Mouse (Mus musculus) frontal cortex, postnatal 25 days (tissue): ENCODE measurements around the gene Gm17720.

Experiments used
- DNase-seq, 2 experiments: peaks; one replicate each; pipeline ENCODE4 v3.0.0; 2022; ENCODE audit warnings: low spot score in 2 of 2

The Gm17720 gene

DNA sequence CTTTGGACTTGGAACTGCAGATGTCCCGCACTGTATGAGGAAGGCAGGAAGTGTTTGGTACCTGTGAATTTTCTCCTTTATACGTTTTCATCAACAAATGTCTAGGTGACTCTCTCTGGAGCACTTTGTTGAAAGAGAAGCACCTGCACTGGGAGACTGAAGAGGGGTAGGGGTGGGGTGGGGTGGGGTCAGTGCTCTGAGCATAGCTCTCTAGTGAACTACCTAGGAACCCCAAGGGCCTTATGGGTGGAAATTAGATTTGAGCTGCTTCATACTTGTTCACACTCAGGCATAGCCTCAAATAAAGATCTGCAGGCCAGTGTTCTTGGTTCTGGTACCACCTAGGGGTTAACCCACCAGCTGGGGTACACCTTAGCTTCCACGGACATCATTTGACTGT, at the start of gene Gm17720:
Gm17720 (minus strand) TSS at position 101 of the 400 bp plus-strand sequence.
- no peak for DNase-seq

DNA sequence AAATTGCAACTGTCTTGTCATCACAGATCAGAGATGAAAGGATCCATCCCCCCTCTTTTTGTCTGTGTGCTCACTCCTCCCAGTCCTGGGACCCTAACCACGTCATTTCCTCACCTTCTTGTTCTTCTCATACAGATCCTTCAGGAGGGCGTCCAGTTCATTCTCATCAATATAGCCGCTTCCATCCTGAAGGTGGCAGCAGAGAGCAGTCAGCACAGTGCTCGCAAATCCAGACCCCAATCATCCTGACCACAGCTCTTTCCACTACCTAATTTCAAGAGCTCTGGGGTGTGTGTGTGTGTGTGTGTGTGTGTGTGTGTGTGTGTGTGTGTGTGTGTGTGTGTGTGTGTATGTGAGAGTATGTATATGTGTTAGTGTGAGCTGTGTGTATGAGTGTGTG, 43.0 kb upstream of the Gm17720 start:
- peak; percentile 10 to 26 for DNase-seq

DNA sequence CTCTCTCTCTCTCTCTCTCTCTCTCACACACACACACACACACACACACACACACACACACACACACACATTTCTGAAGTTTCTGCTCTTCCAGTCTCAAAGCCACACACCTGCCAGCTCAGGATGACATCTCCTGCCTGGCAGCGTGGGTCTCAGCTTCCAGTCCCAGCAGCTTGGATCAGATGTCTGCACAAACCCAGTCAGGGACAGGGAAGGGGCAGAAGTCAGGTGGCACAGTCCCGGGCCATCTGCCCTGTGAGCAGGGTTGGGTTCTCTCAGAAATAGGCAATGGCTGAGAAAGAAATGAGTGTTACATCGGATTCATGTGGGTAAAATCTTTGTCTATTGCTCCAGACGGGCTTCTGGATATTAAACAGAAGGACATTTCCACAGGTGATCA, 38.2 kb upstream of the Gm17720 start:
- DNase-seq, result no peak

DNA sequence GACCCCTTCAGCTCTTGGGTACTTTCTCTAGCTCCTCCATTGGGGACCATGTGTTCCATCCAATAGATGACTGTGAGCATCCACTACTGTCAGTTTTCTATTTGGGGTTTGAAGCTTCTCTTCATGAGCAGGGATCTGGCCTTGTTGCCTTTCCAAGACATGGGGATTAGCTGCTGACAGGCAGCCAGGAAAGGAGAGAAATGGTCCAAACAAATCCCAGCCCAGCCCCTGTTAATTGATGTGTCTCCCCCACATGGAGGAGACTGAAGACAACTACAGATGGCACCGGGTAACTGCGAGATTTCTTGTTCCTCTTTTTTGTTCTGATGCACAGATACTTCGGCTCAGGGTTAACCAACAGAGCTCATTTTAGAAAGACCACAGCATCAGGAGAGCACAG, 37.6 kb upstream of the Gm17720 start:
- no peak for DNase-seq

DNA sequence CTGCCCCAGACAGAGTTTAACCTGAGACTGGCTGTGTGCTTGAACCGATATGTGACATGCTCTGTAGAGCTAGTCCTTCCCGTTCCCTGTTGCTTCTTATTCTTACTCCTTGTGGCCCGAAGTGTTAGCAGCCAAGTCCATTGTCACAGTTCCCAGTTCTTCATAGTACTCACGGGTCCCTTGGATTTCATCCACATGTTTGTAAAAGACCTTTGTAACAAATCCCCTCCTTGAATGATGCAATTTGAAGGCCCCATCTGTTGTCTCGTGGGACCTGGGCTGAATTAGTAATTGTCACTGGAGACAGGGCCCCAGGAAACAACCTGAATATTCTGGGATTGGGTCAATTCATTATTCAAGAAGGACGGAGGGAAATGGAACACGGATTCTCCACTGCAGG, 33.0 kb upstream of the Gm17720 start:
- DNase-seq, result no peak

DNA sequence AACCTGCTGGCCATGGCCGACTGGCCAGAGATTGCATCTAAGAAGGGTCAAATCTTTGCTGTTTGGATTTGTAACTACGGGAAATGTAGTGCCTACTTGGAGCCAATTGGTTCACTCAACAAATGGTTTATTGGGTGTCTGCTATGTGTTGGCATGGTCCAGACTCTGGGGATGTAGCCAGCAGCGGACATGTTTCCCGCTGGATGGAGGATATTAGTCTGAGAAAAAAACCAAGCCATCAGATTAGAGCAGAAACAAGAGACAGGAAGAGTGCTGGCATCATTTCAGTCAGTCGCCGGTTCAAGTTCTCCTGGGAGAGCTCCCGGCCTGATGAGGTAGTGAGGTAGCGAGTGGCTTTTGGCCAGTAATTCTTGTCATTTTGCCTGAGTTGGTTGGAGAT, 31.7 kb upstream of the Gm17720 start:
- no peak for DNase-seq

DNA sequence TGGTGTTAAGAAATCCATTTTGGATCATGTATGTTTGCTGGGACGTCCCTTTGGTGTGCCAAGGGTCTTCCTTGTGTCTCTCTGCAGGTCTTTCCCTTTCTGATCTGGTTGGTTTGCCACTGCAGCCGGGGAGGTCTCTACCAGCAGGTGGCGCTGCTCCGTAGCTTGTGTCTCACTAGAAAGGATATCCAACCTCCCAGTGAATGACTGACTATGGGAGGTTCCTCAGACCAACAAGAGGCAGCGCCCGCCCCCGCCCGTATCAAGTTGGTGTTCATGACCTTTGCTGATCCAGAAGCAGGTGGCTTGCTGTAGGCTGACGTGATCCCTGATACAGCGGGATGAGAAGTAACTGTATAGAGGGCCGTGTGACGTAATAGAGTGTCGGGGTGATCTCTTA, 28.0 kb upstream of the Gm17720 start:
- peak; percentile 72 to 84 for DNase-seq

DNA sequence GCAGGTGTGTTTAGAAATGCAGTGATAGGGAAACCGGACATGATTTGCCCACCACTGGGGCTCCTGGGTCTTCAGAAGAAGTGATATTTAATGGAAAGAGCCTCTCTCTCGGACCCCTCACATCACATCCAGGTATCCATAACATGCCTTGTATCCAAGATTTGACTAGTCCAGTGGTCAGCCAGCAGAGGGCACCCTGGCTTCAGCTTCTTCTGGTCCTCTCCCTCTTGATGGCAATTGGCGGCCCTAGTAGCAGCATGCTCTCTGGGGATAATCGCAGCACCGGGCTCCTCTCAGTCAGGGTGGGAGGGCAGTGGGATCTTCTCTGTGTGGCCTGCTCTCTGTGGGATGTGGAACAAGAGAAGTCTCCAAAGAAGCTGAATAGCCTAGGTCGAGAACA, 17.2 kb upstream of the Gm17720 start:
- DNase-seq, result peak in 1 of 2 experiments; percentile 13

DNA sequence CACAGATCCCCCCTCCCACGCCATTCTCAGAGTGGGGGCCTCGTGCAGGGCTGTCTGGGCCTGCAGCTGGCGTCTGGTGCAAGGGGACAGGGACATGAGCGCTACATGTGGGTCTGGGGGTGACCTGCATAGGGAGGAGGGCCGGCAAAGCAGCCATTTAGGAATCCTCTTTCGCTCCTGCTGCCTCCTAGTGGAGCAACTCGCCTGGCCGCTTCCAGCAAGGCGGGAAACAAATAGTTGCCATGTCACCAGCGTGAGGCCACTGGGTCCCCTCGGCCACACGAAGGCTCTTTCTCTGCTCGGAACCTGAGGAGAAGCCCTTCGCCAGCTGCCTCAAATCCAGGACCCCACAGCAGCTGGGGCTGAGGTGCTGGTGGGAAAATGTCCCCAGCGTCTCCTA, 877 bp downstream of the Gm17720 start:
- DNase-seq, result no peak

DNA sequence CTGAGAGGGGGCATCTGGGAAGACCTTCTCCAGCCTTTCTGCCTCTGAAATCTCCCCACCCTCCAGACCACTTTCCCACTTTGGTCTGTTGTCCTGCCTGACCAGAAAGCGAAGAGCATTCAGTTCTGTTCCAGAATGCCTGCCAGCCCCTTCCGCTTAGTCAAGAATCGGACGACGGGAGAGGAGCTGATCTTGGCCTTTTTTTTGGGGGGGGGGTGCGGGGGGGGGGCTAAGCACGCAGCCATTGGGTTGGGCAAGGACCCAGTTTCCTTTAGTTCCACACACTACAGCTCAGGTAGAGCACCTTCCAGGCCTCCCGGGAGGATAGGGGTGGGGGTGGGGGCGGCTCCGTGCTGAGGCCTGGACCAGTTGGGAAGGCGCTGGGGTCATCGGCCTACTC, 1.6 kb downstream of the Gm17720 start, which contains the start of gene Gm21964:
Gm21964 (plus strand) TSS at position 301 of the 400 bp plus-strand sequence.
- no peak for DNase-seq

DNA sequence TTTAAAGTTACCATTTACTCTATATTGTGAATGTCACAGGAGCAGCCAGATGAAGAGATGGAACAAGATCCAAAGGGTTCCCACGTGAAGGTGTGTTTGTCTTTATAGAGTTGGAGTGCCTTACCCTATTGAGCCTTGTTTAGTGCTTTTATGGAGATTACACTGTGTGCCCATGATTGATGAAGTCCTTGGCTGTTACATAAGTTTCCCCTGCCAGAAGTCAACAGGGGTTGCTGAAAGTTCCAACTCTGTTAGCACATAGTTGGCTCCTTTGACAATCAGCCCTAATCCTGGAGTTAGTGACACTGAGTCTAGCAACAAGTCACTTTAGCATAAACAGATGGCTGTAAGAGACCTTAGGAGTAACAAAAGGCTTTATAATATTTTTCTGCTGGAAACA, 10.7 kb downstream of the Gm17720 start:
- DNase-seq, result no peak

DNA sequence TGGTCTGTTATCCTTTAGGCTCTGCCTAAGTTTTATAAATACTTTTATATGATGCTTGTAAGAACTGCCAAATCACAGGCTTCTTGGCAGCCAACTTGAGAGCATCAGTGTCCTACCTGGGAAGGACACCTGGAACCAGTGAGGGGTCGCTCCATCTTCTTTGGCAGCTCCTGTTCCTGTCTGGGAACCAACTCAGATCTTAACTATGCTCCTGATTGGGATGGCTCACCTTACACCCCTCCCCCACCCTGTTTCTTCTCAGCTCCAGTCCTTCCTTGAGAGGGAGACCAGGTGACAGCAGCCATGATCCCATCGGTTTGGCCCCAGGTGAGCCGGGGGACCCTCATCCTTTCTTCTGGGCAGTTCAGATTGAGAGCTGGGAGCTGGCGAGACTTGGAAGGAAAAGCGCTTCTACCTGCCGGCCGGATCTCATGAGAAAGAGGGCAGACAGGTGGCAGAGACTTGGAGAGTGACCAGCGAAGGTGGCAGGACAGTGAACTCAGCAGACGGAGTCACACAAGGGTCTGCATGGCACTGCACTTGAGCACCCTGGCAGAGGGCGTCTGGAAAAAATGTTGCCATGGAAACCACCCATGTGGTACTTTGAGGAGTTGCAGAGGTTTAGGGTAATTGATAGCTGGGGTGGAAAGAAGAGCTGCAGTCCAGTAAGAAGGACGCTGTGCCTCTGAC, 20.0 kb downstream of the Gm17720 start:
- no peak for DNase-seq

DNA sequence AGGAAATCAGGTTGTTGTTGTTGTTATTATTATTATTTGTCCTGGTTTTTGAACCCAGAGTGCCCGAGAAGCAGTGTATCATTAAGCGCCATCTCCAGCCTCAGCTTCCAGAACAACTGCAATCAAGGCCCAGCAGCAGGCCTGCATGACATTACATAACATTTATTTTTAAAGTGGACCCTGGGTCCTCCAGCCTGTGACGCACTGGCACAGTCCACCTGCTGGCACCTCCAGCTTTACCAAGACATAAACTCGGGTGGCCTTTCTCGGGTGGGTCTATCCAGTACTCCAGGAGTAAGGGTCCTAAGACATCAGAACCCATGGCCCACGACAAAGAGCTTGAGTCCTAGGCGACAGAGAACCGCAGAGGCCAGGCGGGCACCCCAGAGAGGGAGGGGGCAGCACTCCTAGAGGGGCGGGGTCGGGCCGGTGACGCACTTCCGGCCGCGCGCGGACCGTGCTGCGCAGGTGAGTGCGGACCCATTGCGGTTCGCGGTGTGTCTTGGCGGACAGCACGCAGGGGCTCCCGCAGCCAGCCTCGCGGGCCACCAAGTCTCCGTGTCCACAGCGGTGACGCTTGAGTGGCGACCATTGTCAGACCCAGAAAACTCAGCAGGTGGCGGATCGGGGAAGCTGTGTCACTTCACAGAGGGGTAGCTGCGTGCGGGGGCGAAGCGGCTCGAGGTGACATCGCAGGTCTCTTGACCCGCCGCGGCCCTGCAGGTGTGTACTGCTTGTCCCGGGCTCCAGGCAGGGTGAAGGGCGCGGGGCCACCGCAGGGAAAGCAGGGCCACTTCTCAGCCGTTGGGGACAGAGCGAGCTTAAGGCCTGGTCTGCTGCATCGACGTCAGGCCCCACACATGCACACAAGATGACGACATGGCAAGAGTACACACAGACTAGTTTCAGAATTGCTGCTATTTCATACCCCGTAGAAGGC, 23.0 kb downstream of the Gm17720 start, which contains the start of gene Zfp612:
Zfp612 (plus strand) TSS at position 465 of the 940 bp plus-strand sequence.
- peak; percentile 46 to 53 for DNase-seq

DNA sequence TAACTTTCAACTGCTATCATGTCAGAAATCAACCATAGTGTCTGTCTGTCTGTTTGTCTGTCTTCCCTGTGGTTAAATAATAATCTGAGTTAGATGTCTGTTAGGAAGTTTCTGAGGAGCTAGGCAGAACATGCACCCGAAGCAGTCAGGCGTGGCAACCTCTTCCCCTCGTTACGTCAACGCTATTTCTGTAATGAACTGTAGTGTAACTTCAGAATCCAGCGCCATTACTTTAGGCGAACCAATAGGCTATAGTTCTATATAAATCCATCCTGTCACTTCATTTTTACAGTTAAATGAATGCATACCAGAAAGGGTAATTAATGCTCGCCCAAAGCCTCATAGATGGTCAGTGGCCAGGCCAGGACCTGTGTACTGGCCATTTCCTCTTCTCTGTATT, 28.1 kb downstream of the Gm17720 start:
- no peak for DNase-seq

DNA sequence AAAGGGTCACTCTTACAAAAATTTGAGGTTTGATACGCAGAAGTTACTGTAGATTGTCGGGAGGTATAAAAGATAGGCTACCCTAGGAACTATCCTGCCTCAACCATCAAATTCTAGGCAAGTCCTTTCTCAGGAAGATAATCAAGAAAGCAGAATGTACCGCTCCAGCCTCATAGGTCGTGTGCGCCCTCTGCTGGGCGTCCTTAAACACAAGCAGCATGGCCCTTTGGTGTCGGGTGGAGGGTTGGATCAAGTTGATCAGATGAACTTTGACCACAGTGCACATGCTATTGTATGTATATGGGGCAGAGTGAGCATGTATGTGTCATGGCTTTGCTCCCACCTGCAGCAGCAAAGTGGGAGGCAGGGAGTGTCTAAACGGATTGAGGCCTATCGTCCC, 31.0 kb downstream of the Gm17720 start:
- DNase-seq, result peak; percentile 35 to 46

DNA sequence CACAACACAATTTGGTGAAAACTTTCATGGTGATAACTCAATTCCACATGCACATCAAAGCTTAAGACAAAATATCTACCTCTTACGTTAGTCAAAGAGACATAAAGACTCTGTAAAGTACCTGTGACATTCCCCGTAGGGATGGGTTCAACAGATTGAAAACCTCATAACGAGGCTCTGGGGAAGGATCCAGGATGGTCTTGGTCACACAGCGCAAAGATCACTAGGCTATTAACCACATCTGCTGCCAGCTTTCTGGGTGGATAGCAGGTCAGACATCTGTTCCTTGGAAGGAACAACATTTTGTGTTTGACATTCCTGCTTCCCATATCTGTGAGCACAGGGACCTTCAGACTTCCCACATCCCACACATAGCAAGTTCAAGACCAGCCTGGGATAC, 32.8 kb downstream of the Gm17720 start:
- no peak for DNase-seq

DNA sequence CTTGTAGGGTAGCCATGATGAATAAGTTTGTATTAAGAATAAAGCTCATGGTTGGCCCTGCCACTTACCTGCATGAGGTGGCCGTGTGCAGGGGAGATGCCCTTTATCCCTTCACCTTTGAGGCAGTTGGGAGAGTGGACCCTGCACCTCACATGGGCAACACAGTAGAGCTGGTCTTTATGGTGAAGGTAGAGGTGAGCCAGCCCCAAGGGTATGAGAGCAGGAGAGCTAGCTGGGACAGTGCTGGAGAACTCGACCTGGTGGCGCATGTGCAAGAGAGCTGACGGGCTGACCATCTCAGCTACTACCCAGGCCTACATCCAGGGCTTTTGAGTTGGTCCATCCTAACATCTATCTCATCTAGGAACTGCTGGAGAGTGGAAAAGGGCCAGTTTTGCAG, 36.9 kb downstream of the Gm17720 start:
- DNase-seq, result no peak

DNA sequence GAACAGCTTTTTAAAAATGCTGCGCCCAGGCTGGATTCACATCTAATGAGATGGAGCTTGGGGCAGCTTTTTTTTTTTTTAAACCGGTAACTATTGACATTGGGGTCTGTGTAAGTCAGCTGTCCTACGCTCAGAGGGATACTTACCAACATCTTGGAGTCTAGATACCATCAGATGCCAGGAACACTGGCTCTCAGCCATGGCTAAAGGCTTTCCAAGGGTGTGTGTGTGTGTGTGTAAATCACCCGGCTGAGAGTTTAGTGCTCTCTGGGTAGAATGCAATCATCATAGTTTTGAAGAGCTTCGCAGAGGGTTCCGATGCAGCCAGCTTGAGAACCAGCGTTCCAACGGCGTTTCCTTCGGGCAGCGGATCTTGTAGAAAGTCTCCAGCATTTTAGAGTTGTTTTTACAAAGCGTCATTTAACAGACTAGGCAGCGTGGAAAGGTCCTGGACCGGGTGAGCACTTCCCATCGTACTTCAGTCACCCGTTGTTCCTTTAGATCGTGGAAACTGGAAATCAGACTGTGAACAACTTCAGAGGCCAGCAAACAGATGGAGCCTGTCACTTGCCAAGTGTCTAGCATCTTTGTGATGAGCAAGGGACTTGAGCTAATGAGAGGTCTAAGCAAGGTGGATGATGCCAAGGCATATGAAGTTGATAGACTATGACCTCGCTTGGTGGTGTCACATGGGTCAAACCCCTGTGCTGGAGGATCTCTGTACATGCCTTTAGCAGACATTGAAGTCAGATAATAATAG, 37.8 kb downstream of the Gm17720 start:
- DNase-seq, result no peak

DNA sequence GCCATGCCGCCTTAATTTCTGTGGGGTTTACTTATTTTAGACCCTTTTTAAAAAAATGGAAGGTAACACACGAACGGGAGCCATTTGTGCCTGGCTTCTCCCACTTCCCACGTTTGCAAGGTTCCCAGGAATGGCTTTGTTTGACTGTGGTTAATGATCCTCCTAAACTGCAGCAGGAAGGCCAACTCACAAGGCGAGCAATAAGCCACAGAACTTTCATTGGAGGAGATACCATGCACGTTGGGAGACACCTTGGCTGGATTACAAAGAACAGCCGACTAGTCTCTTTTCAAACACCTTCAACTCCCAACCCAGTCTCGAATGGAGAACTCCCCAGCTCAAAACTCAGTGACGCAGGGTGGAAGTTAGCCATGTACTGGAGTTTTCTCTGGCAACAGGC, 38.4 kb downstream of the Gm17720 start:
- DNase-seq, result no peak

DNA sequence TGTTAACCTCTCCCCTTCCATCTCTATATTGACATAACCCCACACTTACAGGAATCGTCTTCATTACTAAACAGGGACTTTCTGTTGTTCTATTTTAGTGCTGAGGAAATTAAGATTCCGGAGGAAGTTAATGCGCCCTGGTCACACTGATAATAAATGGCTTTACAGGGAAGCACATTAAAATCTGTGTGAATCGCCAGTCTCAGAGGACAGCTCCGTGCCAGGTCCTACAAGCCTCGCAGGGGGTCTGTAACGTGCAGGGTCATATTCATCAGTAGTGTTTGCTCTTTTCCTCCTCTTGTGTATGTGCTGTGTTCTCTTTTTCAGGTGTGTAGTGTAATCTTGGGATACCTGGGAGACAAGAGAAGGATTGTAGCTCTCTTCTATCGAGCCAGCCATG, 44.3 kb downstream of the Gm17720 start:
- DNase-seq, result no peak

DNA sequence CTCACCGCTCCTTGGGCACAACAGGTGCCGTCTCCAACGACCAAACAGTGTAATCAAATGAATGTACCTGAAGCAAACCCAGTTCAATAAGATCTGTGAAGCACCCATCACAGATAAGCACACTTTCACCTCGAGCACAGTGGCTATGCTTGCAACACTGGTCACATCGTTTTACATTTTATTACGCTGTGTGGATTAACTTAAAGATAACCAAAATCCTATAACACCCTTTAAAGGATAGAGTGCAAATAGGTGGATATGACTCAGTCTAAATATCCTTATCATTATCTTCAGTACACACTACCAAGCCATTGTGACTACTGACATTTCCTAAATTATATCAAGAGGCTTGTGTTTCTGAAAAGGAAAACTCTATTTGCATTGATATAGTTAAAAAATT, 51.3 kb downstream of the Gm17720 start:
- no peak for DNase-seq

DNA sequence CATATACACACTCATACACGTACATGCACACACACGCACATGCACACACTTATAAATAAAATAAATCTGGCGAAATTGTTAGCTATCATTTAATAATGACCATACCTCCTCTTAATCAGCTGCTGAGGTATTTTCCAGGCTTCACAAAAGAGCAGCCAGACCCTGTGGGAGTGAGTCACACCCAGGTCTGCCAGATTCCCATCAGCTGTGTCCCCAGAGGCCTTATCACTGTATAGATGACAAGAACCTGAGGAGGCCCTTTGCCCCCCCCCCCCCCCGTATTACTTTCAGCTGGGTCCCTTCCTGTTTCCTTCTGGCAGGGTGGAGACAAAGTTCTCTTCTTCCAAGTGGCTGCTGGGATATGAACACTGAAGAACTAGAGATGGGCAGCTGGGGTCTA, 62.0 kb downstream of the Gm17720 start:
- DNase-seq, result no peak
